Mouse (Mus musculus): ENCODE measurements around the gene Il4i1.

- TF ChIP-seq CTCF (IDR thresholded peaks at IDR 0.05; ENCODE audit: low read depth) (no peak), EP300 (IDR thresholded peaks at IDR 0.05; ENCODE audit: low read depth) (no peak)
Observed at GRCm38 (mm10) chr7:44814423-44814822, 1.8 kb upstream of the Il4i1 start.
